Mouse (Mus musculus): ENCODE data around the gene Man2a1.

The Man2a1 gene

GRCm38 (mm10) chr17:64603534-64603933, 3.0 kb downstream of the Man2a1 start:
- DNase-seq = no peak

GRCm38 (mm10) chr17:64604163-64604562, 3.6 kb downstream of the Man2a1 start:
- no peak for DNase-seq

DNA sequence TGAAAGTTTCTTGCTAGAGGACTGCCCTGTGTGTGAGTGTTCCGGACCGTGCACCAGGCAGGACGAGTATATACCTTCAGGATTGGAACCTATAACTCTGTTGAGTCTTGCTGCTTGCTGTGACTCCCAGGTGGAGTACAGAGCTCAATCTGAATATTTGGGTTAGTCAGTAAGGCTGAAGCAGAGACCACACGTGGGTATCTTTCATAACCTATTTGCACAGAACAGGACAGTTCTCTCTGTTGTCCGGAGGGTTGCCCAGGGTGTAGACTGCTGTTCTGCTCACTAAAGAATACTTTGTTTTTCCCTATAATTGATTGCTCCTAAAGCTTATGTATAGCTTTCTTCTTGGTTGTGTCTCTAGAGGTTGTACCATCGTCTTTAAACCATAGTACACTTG, 7.7 kb downstream of the Man2a1 start:
- DNase-seq = no peak

- no peak for DNase-seq
Measured at GRCm38 (mm10) chr17:64608923-64609598, 8.5 kb downstream of the Man2a1 start.

GRCm38 (mm10) chr17:64609741-64610140, 9.2 kb downstream of the Man2a1 start:
- DNase-seq = no peak

DNA sequence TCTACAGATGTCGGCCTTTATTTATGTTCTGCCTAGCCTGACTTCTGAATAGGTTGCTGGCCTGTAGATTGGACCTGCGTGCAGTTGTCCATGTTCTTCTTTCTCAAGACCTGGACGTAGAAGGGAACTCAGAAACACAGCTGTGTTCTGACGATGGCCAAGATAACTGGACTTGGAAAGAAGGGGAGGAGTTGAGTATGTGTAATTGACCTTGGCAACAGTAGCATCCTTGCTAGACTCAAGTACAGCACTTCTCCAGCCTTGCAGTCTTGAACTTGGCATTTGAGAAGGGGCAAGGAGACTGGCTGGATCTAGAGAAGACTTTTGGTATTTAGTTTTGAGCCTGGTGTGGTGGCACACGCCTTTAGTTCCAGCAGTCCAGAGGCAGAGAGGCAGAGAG, 10.9 kb downstream of the Man2a1 start:
- no peak for DNase-seq

DNA sequence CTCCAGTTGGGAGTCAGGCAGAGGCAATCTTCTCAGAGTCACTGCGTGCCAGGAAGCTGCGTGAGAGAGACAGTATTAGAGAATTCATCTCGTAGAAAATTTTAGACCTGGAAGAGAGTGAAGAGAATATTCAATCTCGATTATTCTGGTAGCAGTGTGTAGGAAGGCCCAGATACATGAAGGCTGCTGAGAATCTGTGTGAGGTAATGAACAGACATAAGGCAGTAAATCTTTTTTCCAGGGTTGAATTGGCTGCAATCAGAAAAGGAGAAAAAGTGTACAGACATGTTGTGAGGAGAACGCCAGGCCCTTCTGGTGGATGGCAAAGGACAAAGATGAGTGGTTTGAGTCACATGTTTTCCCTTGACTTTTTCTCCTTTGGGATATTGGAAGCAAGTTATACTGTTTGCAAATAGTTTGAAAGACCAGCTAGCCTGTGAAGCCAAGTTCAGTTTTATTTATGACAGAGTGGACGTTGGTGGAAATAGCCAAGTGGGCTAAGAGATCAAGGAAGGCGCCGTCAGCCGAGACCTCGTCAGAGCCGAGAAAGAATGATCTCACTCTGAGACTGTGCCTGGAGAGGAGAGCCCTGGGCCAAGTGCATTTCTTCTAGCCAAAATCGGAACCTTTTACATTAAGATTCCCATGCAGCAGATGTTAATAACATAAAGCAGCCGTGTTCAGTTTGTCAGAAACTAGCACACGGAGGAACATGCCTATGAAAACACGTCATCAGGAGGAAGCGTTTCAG, 11.8 kb downstream of the Man2a1 start:
- DNase-seq = peak; percentile 46

DNA sequence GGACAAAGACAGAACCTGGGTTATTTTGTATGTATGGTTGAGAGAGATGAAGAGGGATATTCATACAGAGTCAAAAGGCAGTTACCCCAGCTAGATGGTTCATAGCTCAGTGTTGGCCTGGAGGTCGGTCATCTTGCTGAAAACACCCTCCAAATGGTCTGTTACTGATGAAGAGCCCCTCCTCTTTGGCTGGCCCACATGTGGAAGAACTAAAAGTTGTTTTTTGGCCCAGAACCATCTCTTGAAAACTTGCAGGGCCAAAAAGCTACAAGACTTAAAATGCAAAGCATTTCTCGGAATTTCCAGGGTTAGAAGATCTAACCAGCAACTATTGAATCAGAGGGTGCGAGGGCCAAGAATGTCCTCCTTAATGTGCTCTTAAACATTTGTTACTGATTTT, 12.4 kb downstream of the Man2a1 start:
- no peak for DNase-seq

DNA sequence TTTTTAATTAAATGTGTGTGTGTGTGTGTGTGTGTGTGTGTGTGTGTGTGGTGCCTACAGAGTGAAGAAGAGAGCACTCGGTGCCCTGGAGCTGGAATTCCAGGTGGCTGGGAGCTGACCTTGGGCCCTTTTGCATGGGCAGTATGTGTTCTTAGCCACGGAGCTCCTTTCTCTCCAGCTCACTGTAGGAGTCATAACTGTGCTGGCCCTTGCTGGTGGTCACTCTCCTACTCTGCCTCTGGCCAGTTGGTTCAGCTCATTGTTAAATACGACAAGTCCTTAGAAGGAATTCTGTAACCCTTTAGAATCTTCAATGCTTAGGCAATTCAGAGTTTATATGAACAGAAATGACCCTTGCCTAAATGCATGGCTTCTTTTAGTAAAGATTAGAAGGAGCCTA, 12.8 kb downstream of the Man2a1 start:
- no peak for DNase-seq

DNA sequence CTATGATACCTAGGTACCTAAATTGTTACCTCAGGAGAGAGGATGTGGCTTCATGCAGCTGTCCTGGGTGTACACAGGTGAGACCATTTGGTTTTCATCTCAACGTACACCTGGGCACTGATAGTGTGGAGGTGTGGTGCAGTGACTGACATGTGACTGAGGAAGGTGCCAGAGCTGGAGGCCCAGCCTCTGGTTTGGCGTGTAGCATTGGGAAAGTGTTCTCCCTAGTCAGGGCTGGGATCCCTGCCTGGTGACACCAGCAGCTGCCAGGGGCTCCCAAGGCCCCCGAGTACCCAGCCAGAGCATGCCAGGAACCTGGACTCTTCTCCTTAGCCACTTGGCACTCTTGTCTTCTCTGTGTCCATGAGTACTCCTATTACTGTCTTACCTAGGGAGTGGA, 14.3 kb downstream of the Man2a1 start:
- no peak for DNase-seq

- DNase-seq = no peak
Measured at GRCm38 (mm10) chr17:64615420-64615819, 14.9 kb downstream of the Man2a1 start.

DNA sequence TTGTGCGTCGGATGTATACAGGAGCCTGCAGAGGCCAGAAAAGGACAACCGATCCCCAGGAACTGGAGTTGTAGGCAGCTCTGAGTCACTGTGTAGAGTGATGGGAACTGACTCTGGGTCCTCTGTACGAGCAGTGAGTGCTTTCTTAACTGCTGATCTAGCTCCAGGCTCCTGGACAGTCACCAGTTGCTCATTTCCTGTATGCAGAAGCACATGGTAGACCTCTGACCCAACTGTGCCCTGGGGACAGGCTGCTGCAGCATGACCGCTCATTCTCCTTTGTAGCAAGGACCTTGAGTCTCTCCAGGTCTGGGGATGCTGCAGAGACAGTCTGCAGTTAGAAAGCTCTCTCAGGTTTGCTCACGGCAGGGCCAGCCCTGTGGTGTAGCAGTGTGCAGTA, 15.7 kb downstream of the Man2a1 start:
- DNase-seq = no peak

GRCm38 (mm10) chr17:64617838-64618237, 17.3 kb downstream of the Man2a1 start:
- DNase-seq = peak; percentile 51

DNA sequence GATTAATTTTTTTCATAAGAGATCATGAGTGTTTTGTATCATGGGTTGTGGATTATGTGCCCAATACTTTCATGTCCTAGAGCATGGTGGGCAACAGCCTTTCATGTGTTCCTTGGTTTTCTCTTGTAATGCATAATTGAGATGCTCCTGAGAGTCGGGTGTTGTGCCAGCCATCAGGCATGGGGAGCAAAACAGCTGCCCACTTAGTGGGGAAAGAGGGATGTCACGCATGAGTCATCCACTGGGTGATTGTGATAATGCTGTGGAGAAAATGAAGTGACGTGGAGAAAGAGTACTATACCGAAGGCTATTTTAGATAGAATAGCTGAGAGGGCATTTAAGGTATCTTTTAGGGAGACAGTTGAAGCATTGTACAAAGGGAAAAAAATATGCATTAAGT, 18.5 kb downstream of the Man2a1 start:
- DNase-seq = no peak

DNA sequence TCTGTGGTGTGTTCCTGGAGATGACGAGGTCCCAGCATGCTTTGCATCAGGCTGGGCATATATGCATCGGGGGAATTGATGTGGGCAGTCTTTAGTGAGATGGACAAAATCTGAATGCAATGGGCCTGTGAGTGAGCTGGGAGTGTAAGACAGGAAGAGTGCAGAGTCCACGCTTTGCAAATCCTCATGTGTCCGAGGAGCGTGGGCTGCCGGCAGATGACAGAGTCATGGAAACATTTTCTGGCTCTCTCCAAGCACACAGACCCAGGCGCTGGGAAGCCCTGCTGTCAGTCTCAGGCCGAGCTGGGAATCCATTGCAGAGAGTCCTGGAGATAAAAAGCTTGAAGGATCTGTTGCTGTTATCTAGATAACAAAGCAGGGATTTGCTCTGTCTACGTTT, 19.6 kb downstream of the Man2a1 start:
- no peak for DNase-seq

GRCm38 (mm10) chr17:64620627-64621026, 20.1 kb downstream of the Man2a1 start:
- no peak for DNase-seq

GRCm38 (mm10) chr17:64621226-64621625, 20.7 kb downstream of the Man2a1 start:
- no peak for DNase-seq

- DNase-seq = no peak
Measured at GRCm38 (mm10) chr17:64621649-64622351, 21.3 kb downstream of the Man2a1 start.

- peak; percentile 45 for DNase-seq
Measured at GRCm38 (mm10) chr17:64622352-64622886, 21.9 kb downstream of the Man2a1 start.

DNA sequence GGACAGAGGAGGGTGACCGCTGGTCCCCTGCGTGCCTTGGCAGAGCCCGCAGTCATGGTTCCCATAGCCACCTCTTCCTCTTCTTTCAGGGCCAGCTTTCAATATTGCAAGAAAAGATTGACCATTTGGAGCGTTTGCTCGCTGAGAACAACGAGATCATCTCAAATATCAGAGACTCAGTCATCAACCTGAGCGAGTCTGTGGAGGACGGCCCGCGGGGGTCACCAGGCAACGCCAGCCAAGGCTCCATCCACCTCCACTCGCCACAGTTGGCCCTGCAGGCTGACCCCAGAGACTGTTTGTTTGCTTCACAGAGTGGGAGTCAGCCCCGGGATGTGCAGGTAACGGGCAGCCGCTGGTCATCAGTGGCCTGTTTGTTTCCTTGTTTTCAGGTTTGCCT, 23.9 kb downstream of the Man2a1 start:
- DNase-seq = no peak

GRCm38 (mm10) chr17:64628796-64629195, 28.3 kb downstream of the Man2a1 start:
- no peak for DNase-seq

- DNase-seq = no peak
Measured at GRCm38 (mm10) chr17:64629486-64629885, 28.9 kb downstream of the Man2a1 start.

DNA sequence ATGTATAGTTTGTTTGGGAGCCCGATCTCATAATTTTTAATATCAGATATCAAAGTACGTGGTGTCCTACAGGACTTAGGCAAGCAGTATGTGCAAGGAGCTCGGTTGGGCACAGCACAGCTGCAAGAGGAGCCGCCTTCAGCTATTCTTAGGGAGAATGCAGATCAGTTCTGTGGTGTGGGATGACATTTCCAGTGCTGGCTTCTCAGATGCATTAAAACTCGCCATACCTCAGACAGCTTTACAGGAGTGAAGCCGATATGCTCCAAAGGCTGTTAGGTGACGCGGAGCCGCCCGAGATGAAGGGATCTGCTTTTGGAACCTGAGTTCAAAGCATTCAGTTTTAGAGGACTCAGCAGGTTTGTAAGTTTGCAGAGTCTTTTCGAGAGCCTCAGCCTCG, 30.0 kb downstream of the Man2a1 start:
- DNase-seq = no peak
